Mouse (Mus musculus): ENCODE measurements at regions not wholly inside any gene's neighbourhood (a gene's known extent, or its start where the extent isn't known, plus 50 kb on each side); places are given as distances from the start of the nearest gene placed in this dataset.

GRCm38 (mm10) chr4:95185113-95185915 lies 133.3 kb upstream of the Jun start:
- TF ChIP-seq EP300 (optimal IDR thresholded peaks at IDR 0.05), result no peak
- TF ChIP-seq CTCF (IDR thresholded peaks at IDR 0.05; ENCODE audit: low read depth), result no peak
